Mouse (Mus musculus) megakaryocyte, embryonic 14.5 days (primary cell): ENCODE results near the gene Glp2r. TPM values are rescaled to one million over a fixed set of nuclear protein-coding genes. Genes with fewer than 3 reads are reported as not detected.

Source experiments
- H3K27me3 ChIP-seq: replicated peaks from 2 replicates; pipeline ENCODE3; 2012; ENCODE audit warnings: inconsistent platforms
- H3K36me3 ChIP-seq: replicated peaks from 2 replicates; pipeline ENCODE3; 2012; ENCODE audit warnings: low read length, inconsistent platforms, mixed read lengths
- H3K4me1 ChIP-seq: 2 replicates; pipeline ENCODE4 v1.6.1; 2012; ENCODE audit warnings: inconsistent platforms
- H3K4me3 ChIP-seq: replicated peaks from 2 replicates; pipeline ENCODE3; 2012; ENCODE audit warnings: moderate library complexity, mild to moderate bottlenecking, inconsistent platforms
- H3K9me3 ChIP-seq: 2 replicates; pipeline ENCODE4 v1.6.1; 2012; ENCODE audit warnings: inconsistent platforms
- FLI1 ChIP-seq: IDR thresholded peaks from 2 replicates; pipeline ENCODE4 v1.6.1; 2012; ENCODE audit warnings: low read length, inconsistent platforms, mixed read lengths
- GATA1 ChIP-seq: IDR thresholded peaks from 3 replicates; pipeline ENCODE4 v1.6.1; 2012; ENCODE audit warnings: mixed read lengths, low read length, inconsistent platforms, borderline replicate concordance
- polyA plus RNA-seq: library from polyadenylated mRNA; stranded (reverse); fragments of >175 nt; gene quantifications from 2 replicates; pipeline ENCODE4 v1.2.3, GENCODE M21; 2012; ENCODE audit warnings: low replicate concordance; ENCODE audit not compliant: insufficient read depth

Gene Glp2r
- polyA plus RNA-seq, 1 experiment: not detected

- Histone ChIP-seq H3K4me3 (no peak overlapping the region), H3K4me1 (peaks cover 12% of the 10 kb centered on the region; the same call in 1 of the 2 replicates), H3K36me3 (no peaks in the 10 kb centered on the region), H3K9me3 (no peaks in the 10 kb centered on the region), H3K27me3 (peaks cover 73% of the 10 kb centered on the region)
- TF ChIP-seq FLI1: no peak
- TF ChIP-seq GATA1: no peak
These were observed 117.3 kb downstream of the Glp2r start for GRCm38 (mm10) chr11:67653521-67654090.

- TF ChIP-seq GATA1 (no peak), FLI1 (no peak)
- H3K36me3 ChIP-seq: no peaks in the 10 kb centered on the region
- H3K27me3 ChIP-seq: peaks cover 68% of the 10 kb centered on the region
- no peak overlapping the region for H3K4me3 ChIP-seq
- H3K4me1 ChIP-seq: peaks cover 12% of the 10 kb centered on the region; the same call in 1 of the 2 replicates
- no peaks in the 10 kb centered on the region for H3K9me3 ChIP-seq
These were observed 118.1 kb downstream of the Glp2r start for GRCm38 (mm10) chr11:67652893-67653255.

- TF ChIP-seq FLI1 (no peak), GATA1 (no peak)
- Histone ChIP-seq H3K27me3 (peaks cover 66% of the 10 kb centered on the region), H3K9me3 (no peaks in the 10 kb centered on the region), H3K36me3 (no peaks in the 10 kb centered on the region), H3K4me1 (peaks cover 14% of the 10 kb centered on the region; the same call in 1 of the 2 replicates), H3K4me3 (no peak overlapping the region)
These were observed 118.6 kb downstream of the Glp2r start for GRCm38 (mm10) chr11:67652194-67652892.

DNA sequence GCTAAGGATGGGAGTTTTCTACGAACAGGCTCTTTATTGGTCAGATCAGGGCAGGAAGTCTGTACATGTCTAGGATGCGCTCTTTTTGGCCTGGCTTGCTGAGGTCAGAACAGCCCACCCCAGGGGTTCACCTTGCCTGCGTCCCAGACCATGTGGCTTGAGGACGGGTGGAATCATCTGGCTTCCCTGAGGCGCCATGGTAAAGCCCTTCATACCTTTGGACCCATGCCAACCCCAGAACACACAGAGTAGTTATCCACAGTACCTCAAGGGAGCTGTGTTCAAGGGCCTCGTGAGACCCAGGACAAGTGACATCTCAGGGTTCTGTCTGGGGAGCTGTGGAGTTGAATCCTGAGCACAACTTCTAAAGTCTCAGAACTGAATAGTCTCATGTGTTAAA is 119.2 kb downstream of the Glp2r start:
- Histone ChIP-seq H3K27me3 (peaks cover 65% of the 10 kb centered on the region), H3K36me3 (no peaks in the 10 kb centered on the region), H3K4me1 (peaks cover 8% of the 10 kb centered on the region; the same call in 1 of the 2 replicates), H3K4me3 (no peak overlapping the region), H3K9me3 (no peaks in the 10 kb centered on the region)
- TF ChIP-seq GATA1 (no peak), FLI1 (no peak)

DNA sequence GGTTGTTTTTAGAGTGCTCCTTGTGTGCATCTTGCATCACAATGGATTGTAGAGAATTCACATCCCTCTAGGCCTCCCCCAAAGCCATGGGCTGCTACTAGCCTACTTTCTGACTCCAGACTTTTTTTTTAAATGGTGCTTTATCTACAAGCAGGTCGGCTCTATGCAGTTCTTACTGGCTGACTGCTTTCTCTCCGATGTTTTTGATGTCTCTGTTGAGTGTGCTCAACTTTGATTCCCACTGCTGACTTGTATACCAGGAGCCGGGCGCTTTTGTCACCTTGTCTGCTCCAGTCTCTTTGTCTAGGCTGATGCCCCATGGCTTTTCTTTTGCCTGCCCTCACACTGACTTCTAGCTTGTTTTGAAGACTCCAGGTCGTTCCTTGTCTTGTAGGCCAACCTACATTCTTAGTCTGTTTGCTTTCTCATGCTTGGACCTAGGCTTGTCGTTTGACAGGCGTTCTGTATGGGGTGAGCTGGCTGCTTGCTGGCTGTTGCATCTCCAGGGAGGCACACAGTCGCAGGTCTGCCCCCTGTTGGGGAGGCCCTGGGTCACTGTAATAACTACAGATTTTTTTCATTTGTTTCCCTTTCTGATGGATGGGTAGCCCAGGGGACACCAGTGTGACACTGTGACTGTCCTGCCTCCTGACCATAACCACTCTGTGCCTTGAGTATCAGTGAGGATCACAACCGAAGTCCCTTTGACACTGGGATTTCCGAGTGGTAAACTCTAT is 120.8 kb downstream of the Glp2r start:
- Histone ChIP-seq H3K9me3 (peaks cover under 1% of the 10 kb centered on the region; the same call in 1 of the 2 replicates), H3K4me1 (peaks cover 4% of the 10 kb centered on the region; the same call in 1 of the 2 replicates), H3K4me3 (no peak overlapping the region), H3K36me3 (no peaks in the 10 kb centered on the region), H3K27me3 (peaks cover 59% of the 10 kb centered on the region)
- TF ChIP-seq GATA1 (no peak), FLI1 (no peak)

GRCm38 (mm10) chr11:67648651-67649407 is 122.1 kb downstream of the Glp2r start:
- TF ChIP-seq GATA1: no peak
- no peak for TF ChIP-seq FLI1
- Histone ChIP-seq H3K9me3 (peaks cover 11% of the 10 kb centered on the region), H3K27me3 (peaks cover 52% of the 10 kb centered on the region), H3K36me3 (no peaks in the 10 kb centered on the region), H3K4me3 (no peak overlapping the region), H3K4me1 (peaks cover 4% of the 10 kb centered on the region; the same call in 1 of the 2 replicates)

DNA sequence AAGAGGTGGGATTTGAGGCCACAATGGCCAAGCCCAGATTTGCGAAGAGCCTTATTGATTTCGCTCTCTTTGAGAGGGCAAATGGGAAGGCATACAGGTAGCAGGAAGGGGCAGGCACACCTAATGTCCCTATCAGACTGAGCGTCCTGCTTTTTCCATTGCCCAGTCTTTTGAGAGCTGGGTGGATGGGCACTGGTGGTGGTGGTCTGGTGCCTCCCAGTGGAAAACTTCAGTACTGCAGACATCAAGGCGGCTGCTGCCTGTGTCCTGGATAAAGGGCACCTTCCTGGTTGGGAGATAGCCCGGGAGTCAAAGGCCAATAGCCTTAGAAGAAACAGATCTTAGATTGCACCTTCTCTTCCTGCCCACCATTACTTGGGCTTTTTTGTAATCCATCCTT is 123.2 kb downstream of the Glp2r start:
- TF ChIP-seq FLI1 (no peak), GATA1 (no peak)
- peaks cover 4% of the 10 kb centered on the region; the same call in 1 of the 2 replicates for H3K4me1 ChIP-seq
- H3K9me3 ChIP-seq: peaks cover 11% of the 10 kb centered on the region
- H3K36me3 ChIP-seq: no peaks in the 10 kb centered on the region
- peaks cover 51% of the 10 kb centered on the region for H3K27me3 ChIP-seq
- no peak overlapping the region for H3K4me3 ChIP-seq

DNA sequence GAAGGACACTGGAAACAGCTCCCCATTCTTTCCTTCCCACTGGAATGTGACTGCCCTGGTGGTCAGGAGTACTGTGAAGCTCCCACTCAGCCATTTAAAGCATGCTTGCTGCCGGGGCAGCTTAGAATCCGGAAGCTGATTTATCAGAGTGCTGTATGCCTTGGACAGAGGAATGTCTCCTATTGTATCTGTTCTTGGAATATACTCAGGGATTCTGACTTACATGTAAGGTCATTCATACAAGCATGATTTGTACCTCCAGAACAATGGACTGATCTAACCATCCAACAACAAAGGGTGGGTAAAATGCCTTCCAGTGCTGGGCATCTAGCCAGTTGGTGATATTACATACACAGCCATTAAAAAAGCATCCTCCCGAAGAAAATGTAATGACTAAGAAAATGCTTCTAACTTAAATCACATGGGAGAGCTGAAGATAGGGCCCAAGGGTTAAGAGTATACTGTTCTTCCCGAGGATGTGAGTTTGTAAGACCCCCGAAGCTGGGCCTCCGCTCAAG is 126.3 kb downstream of the Glp2r start:
- H3K4me1 ChIP-seq: peaks cover 4% of the 10 kb centered on the region; the same call in 1 of the 2 replicates
- H3K27me3 ChIP-seq: peaks cover 41% of the 10 kb centered on the region
- H3K9me3 ChIP-seq: peaks cover 11% of the 10 kb centered on the region
- TF ChIP-seq FLI1 (no peak), GATA1 (no peak)
- H3K36me3 ChIP-seq: no peaks in the 10 kb centered on the region
- H3K4me3 ChIP-seq: no peak overlapping the region

- peaks cover 11% of the 10 kb centered on the region for H3K9me3 ChIP-seq
- peaks cover 4% of the 10 kb centered on the region; the same call in 1 of the 2 replicates for H3K4me1 ChIP-seq
- peaks cover 44% of the 10 kb centered on the region for H3K27me3 ChIP-seq
- TF ChIP-seq FLI1: no peak
- no peak for TF ChIP-seq GATA1
- H3K36me3 ChIP-seq: no peaks in the 10 kb centered on the region
- H3K4me3 ChIP-seq: no peak overlapping the region
These were observed 127.5 kb downstream of the Glp2r start for GRCm38 (mm10) chr11:67643465-67643864.
